Comparison of ENCODE assay signal across 8 mouse cellular contexts in genomic region chr17:87798423-87798941, GRCm38 (mm10). TPM values are rescaled to one million over a fixed set of nuclear protein-coding genes. Genes with fewer than 3 reads are reported as not detected.
DNase-seq lines count a peak whose midpoint lies in the region; ATAC-seq lines count a peak whose summit lies in the region.

No protein-coding gene starts in this region.

- H3K9me3 ChIP-seq in heart, embryonic 15.5 days (replicated peaks) = no peaks in the 10 kb centered on the region

- peaks cover 76% of the 10 kb centered on the region for H3K27me3 ChIP-seq in heart, embryonic 15.5 days

- peaks cover 23% of the 10 kb centered on the region for H3K4me1 ChIP-seq in heart, embryonic 15.5 days (replicated peaks)

- H3K36me3 ChIP-seq in heart, embryonic 15.5 days = no peaks in the 10 kb centered on the region
- no peaks in the 10 kb centered on the region for H3K36me3 ChIP-seq in macrophage (ENCODE audit: inconsistent target)

- peak; percentile 47; the same call in 1 of the 2 replicates for ATAC-seq in heart, embryonic 15.5 days (replicated peaks; ENCODE audit: insufficient number of reproducible peaks, insufficient read depth, low FRiP score, low read depth)

- H3K27ac ChIP-seq in heart, embryonic 15.5 days = no peak overlapping the region
- H3K27ac ChIP-seq in macrophage = no peak overlapping the region

- H3K4me2 ChIP-seq in heart, embryonic 15.5 days = peak overlapping the region; percentile 80

- 1% methylated on average over 39 of the region's 40 CpGs for WGBS in heart, embryonic 15.5 days
- WGBS in macrophage (ENCODE audit: missing documents) = under 1% methylated on average over 23 of the region's 40 CpGs

- H3K9ac ChIP-seq in heart, embryonic 15.5 days = no peak overlapping the region

- DNase-seq in CD4-positive helper T cell, adult 2 months (ENCODE audit: low read depth, low spot score) = peak; percentile 12
- DNase-seq in adrenal gland, adult 8-10 months = peak; percentile 54
- DNase-seq in embryo, embryonic 11.5 days (ENCODE audit: low read depth, low spot score) = peak; percentile 35
- peak; percentile 51 to 69 for DNase-seq in kidney, postnatal 25 days
- DNase-seq in right cerebral cortex, postnatal 14 days = peak; percentile 54
- DNase-seq in adipocyte (ENCODE audit: low spot score) = no peak

- H3K4me3 ChIP-seq in heart, embryonic 15.5 days = peak overlapping the region; percentile 43
- peak overlapping the region; percentile 25; the same call in 1 of the 2 replicates for H3K4me3 ChIP-seq in macrophage (ENCODE audit: inconsistent target)

- H3K79me2 ChIP-seq in macrophage (ENCODE audit: inconsistent target) = no peaks in the 10 kb centered on the region

RNA-seq across cellular contexts. Expression of gene Kcnk12, which starts 0.7 kb away (rescaled TPM):
- total RNA-seq in adrenal gland, adult 8-10 months (2022) = under 1 TPM; 0.14 to 0.54 (median 0.19) TPM
- polyA plus RNA-seq in heart, embryonic 15.5 days (2015; fragmentation: Nextera tagmentation; extraction: Ambion mirVana) = 0.11 TPM in 1 of 2 replicates, not detected in the other
- total RNA-seq in macrophage (2018; cell fraction: chromatin; rRNA removed) = not detected
- total RNA-seq in macrophage (2018; cell fraction: cytosol; rRNA removed) = under 1 TPM in 19 of 26 experiments, not detected in 7; 0.07 to 0.27 (median 0.10) TPM
- total RNA-seq in macrophage (2018; cell fraction: nucleus; rRNA removed) = under 1 TPM in 4 of 26 experiments, not detected in 22; 0.31 to 0.54 (median 0.34) TPM
- polyA plus RNA-seq in macrophage (2018) = not detected in 3 replicates
